Mouse (Mus musculus): Measurements from ENCODE around the gene Cyp2d34. TPM values are rescaled to one million over a fixed set of nuclear protein-coding genes. Genes with fewer than 3 reads are reported as not detected.

Gene Cyp2d34
- polyA plus RNA-seq, 1 experiment from 2014 or later = not detected

- DNase-seq (ENCODE audit: low spot score) (no peak), ATAC-seq (ENCODE audit: low FRiP score) (no peak)
- H3K4me1 ChIP-seq (replicated peaks; ENCODE audit: control insufficient read depth, insufficient read depth, low read length) = no peaks in the 10 kb centered on the region
- no peak overlapping the region for H3K27ac ChIP-seq (ENCODE audit: low read depth, low read length)
- H3K9ac ChIP-seq (ENCODE audit: low read depth, low read length) = no peak overlapping the region
- no peaks in the 10 kb centered on the region for H3K27me3 ChIP-seq (ENCODE audit: control insufficient read depth, insufficient read depth, low read length)
- whole genome bisulfite sequencing = 90% methylated on average over 14 of the region's 14 CpGs
- H3K4me2 ChIP-seq (replicated peaks; ENCODE audit: low read depth, low read length) = no peak overlapping the region
- no peaks in the 10 kb centered on the region for H3K36me3 ChIP-seq (ENCODE audit: control insufficient read depth, insufficient read depth, low read length)
- H3K4me3 ChIP-seq (ENCODE audit: low read depth, low read length) = no peak overlapping the region
- no peaks in the 10 kb centered on the region for H3K9me3 ChIP-seq (ENCODE audit: control insufficient read depth, low read length)
Observed at GRCm38 (mm10) chr15:82637130-82638075, 16.7 kb upstream of the Cyp2d34 start.

DNA sequence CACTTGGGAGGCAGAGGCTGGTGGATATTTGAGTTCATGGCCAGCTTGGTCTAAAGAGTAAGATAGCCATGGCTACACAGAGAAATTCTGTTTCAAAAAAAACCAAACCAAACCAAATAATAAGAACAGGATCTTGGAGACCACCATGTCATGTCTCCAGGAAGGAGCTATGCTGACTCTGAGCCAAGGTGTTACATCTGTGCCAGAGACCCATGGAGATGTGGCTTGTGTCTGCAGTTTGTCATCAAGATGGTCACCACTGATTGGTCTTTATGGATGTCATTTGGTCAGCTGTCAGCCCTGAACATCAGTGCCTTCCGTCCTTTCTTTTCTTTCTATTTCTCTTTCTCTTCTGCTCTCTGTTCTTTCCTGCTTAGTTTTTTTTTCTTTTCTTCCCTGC is 14.2 kb upstream of the Cyp2d34 start:
- no peak for DNase-seq (ENCODE audit: low spot score)
- Histone ChIP-seq H3K9ac (ENCODE audit: low read depth, low read length) (no peak overlapping the region), H3K36me3 (ENCODE audit: control insufficient read depth, insufficient read depth, low read length) (no peaks in the 10 kb centered on the region), H3K27ac (ENCODE audit: low read depth, low read length) (no peak overlapping the region), H3K27me3 (ENCODE audit: control insufficient read depth, insufficient read depth, low read length) (no peaks in the 10 kb centered on the region), H3K4me2 (replicated peaks; ENCODE audit: low read depth, low read length) (no peak overlapping the region), H3K4me1 (replicated peaks; ENCODE audit: control insufficient read depth, insufficient read depth, low read length) (no peaks in the 10 kb centered on the region), H3K9me3 (ENCODE audit: control insufficient read depth, low read length) (no peaks in the 10 kb centered on the region), H3K4me3 (ENCODE audit: low read depth, low read length) (no peak overlapping the region)
- 80% methylated on average over 1 of the region's 1 CpGs for WGBS
- ATAC-seq (ENCODE audit: low FRiP score) = no peak

DNA sequence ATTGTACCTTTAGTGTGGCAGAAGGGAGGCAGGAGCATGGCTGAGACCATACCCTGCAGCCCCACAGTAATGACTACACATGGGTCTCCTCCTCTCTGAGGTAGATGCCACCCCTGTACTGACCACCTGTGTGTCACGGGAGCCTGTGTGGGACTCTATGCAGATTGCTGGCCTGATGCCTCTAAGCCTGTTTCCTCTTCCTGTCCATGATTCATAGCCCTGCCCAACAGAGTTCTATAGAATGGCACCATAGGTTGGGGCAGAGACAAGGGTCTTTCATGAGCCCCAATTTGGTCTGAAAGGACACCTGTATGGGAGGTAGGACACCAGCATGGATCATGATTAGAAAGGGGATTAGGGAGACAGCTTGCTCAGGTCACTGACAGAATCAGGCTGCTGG is 1.2 kb upstream of the Cyp2d34 start:
- ATAC-seq (ENCODE audit: low FRiP score) (no peak), DNase-seq (ENCODE audit: low spot score) (no peak)
- no peak overlapping the region for H3K9ac ChIP-seq (ENCODE audit: low read depth, low read length)
- no peaks in the 10 kb centered on the region for H3K27me3 ChIP-seq (ENCODE audit: control insufficient read depth, insufficient read depth, low read length)
- H3K9me3 ChIP-seq (ENCODE audit: control insufficient read depth, low read length) = no peaks in the 10 kb centered on the region
- no peak overlapping the region for H3K4me3 ChIP-seq (ENCODE audit: low read depth, low read length)
- H3K27ac ChIP-seq (ENCODE audit: low read depth, low read length) = no peak overlapping the region
- 80% methylated on average over 1 of the region's 1 CpGs for whole genome bisulfite sequencing
- H3K4me2 ChIP-seq (replicated peaks; ENCODE audit: low read depth, low read length) = no peak overlapping the region
- no peaks in the 10 kb centered on the region for H3K4me1 ChIP-seq (replicated peaks; ENCODE audit: control insufficient read depth, insufficient read depth, low read length)
- H3K36me3 ChIP-seq (ENCODE audit: control insufficient read depth, insufficient read depth, low read length) = no peaks in the 10 kb centered on the region

DNA sequence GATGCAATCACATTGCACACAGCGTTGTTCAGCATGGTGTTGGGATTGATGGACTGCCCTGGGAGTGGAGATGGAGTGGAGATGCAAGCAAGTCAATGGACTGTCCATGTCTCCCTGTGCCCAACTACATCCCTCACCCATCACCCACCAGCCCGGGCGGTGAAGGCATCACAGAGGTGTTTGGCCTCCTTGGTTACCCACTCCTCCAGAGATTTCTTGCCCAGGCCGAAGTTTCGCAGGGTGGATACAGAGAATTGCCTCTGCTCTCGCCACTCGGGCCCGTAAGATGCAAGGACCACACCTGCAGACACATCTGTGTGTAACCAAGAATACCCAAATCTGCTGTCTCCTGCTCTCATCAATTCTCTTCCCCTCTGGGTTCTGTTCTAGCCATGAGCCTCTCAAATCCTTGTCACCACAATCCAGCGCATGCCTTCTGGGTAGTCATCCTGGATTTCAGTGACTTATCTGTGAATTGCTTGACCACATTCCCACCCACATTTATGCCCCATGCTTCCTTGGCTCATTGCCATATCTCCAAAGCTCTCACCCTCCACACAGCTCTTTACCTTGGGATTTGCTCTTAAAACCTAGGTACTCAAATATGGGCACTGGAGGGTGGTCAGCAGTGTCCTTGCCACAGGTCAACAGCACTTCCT is 2.3 kb downstream of the Cyp2d34 start:
- H3K9me3 ChIP-seq (ENCODE audit: control insufficient read depth, low read length) = no peaks in the 10 kb centered on the region

DNA sequence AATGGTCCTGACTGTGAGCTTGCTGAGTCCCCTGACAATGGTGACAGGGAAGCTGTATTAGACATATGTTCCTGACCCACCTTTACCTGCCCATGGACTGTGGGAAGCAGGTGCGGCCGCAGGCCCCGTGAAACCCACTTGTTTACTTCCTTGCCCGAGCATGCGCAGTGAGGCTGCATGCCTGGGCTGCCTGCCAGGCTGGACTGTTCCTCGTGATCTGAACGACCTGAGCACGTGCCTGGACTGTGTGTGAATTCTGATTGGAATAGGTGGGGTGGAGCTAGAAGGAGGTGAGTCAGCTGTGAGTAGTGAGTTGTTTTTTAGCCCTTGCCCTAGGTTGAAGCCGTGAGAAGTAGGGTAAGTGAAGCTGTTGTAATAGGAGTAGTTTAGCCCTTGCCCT is 38.1 kb downstream of the Cyp2d34 start:
- WGBS = 87% methylated on average over 9 of the region's 9 CpGs
- ATAC-seq (ENCODE audit: low FRiP score) = no peak
- no peaks in the 10 kb centered on the region for H3K4me1 ChIP-seq (replicated peaks; ENCODE audit: control insufficient read depth, insufficient read depth, low read length)

More for the DNA sequence above, 2.3 kb downstream of the Cyp2d34 start:
- WGBS = 89% methylated on average over 9 of the region's 9 CpGs
- no peak overlapping the region for H3K4me3 ChIP-seq (ENCODE audit: low read depth, low read length)
- ATAC-seq (ENCODE audit: low FRiP score) (no peak), DNase-seq (ENCODE audit: low spot score) (no peak)
- H3K4me1 ChIP-seq (replicated peaks; ENCODE audit: control insufficient read depth, insufficient read depth, low read length) = no peaks in the 10 kb centered on the region
- no peak overlapping the region for H3K9ac ChIP-seq (ENCODE audit: low read depth, low read length)
- no peak overlapping the region for H3K4me2 ChIP-seq (replicated peaks; ENCODE audit: low read depth, low read length)
- H3K27ac ChIP-seq (ENCODE audit: low read depth, low read length) = no peak overlapping the region
- H3K36me3 ChIP-seq (ENCODE audit: control insufficient read depth, insufficient read depth, low read length) = no peaks in the 10 kb centered on the region
- H3K27me3 ChIP-seq (ENCODE audit: control insufficient read depth, insufficient read depth, low read length) = no peaks in the 10 kb centered on the region

DNA sequence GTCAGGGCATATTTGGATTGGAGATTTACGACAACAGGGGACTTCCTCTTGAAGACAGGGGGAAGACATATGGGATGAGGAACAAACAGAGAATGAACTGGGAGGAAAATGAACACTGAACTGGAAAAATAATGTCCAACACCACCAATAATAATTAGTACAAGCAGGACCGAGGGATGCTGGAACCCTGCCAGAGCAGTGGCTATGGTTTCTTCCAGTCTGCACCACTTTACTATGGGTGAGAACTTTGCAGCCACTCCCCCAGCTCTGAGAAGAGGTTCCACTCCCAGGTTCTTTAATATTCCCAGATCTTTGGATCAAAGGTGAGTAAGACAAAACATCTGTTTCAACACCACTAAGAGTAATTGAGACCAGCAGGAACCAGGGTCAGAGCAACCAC is 41.7 kb downstream of the Cyp2d34 start:
- no peaks in the 10 kb centered on the region for H3K36me3 ChIP-seq (ENCODE audit: control insufficient read depth, insufficient read depth, low read length)
- no peak overlapping the region for H3K9ac ChIP-seq (ENCODE audit: low read depth, low read length)
- H3K27ac ChIP-seq (ENCODE audit: low read depth, low read length) = no peak overlapping the region
- ATAC-seq (ENCODE audit: low FRiP score) (no peak), DNase-seq (ENCODE audit: low spot score) (no peak)
- no peaks in the 10 kb centered on the region for H3K9me3 ChIP-seq (ENCODE audit: control insufficient read depth, low read length)
- no peak overlapping the region for H3K4me3 ChIP-seq (ENCODE audit: low read depth, low read length)
- no peak overlapping the region for H3K4me2 ChIP-seq (replicated peaks; ENCODE audit: low read depth, low read length)
- H3K27me3 ChIP-seq (ENCODE audit: control insufficient read depth, insufficient read depth, low read length) = no peaks in the 10 kb centered on the region
- H3K4me1 ChIP-seq (replicated peaks; ENCODE audit: control insufficient read depth, insufficient read depth, low read length) = no peaks in the 10 kb centered on the region
- WGBS = 88% methylated on average over 2 of the region's 2 CpGs

More for the DNA sequence above, 38.1 kb downstream of the Cyp2d34 start:
- DNase-seq (ENCODE audit: low spot score) = no peak
- Histone ChIP-seq H3K27me3 (ENCODE audit: control insufficient read depth, insufficient read depth, low read length) (no peaks in the 10 kb centered on the region), H3K27ac (ENCODE audit: low read depth, low read length) (no peak overlapping the region), H3K36me3 (ENCODE audit: control insufficient read depth, insufficient read depth, low read length) (no peaks in the 10 kb centered on the region), H3K9ac (ENCODE audit: low read depth, low read length) (no peak overlapping the region), H3K9me3 (ENCODE audit: control insufficient read depth, low read length) (no peaks in the 10 kb centered on the region), H3K4me2 (replicated peaks; ENCODE audit: low read depth, low read length) (no peak overlapping the region), H3K4me3 (ENCODE audit: low read depth, low read length) (no peak overlapping the region)

GRCm38 (mm10) chr15:82572856-82573255 is 47.9 kb downstream of the Cyp2d34 start:
- no peaks in the 10 kb centered on the region for H3K4me1 ChIP-seq (replicated peaks; ENCODE audit: control insufficient read depth, insufficient read depth, low read length)
- no peaks in the 10 kb centered on the region for H3K27me3 ChIP-seq (ENCODE audit: control insufficient read depth, insufficient read depth, low read length)
- H3K36me3 ChIP-seq (ENCODE audit: control insufficient read depth, insufficient read depth, low read length) = no peaks in the 10 kb centered on the region
- DNase-seq (ENCODE audit: low spot score) (no peak), ATAC-seq (ENCODE audit: low FRiP score) (no peak)
- no peaks in the 10 kb centered on the region for H3K9me3 ChIP-seq (ENCODE audit: control insufficient read depth, low read length)
- H3K4me3 ChIP-seq (ENCODE audit: low read depth, low read length) = no peak overlapping the region
- no peak overlapping the region for H3K9ac ChIP-seq (ENCODE audit: low read depth, low read length)
- H3K4me2 ChIP-seq (replicated peaks; ENCODE audit: low read depth, low read length) = no peak overlapping the region
- 88% methylated on average over 1 of the region's 1 CpGs for WGBS
- H3K27ac ChIP-seq (ENCODE audit: low read depth, low read length) = no peak overlapping the region
